Mouse (Mus musculus): Measurements from ENCODE around the gene Olfr830.
"Not testable (repeated sequence)": the region's sequence is repeated elsewhere in the genome, so short reads cannot be mapped to it uniquely, and the experiment has no call there.

The Olfr830 gene

GRCm38 (mm10) chr9:18874393-18874792, at the start of gene Olfr830:
Gene Olfr830, plus strand, starts transcription at chr9:18874693.
- DNase-seq = no peak

- DNase-seq = no peak
Observed at GRCm38 (mm10) chr9:18854633-18855032, 19.9 kb upstream of the Olfr830 start, which contains the start of gene Olfr829. Gene Olfr829, plus strand, starts transcription at chr9:18854933.

- not testable (repeated sequence) for DNase-seq
Observed at GRCm38 (mm10) chr9:18907699-18908098, 33.2 kb downstream of the Olfr830 start.

DNA sequence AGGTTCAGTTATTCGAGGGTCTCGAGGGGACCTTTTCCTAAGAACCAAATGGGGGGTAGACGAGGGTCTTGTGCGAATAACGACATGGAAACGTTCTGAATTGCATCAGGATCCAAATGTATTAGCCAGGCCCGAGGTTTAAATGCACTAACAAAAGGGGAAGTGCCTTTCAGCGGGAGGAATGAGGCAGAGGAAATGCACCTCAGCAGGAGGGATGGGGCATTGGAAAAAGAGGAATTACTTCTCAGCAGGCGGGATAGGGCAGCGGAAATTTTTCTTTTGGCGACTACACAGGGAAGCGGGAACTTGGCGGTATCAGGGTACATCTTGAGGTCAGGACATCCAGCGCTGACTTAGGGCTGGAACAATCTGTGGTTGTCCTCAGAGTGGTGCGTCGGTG, 53.4 kb downstream of the Olfr830 start:
- DNase-seq = not testable (repeated sequence)

All from kidney, adult 9 months (tissue).